Mouse (Mus musculus): Measurements from ENCODE around the gene Aifm2.
A peak's percentile ranks its signal among the peaks of the same experiment; 100 is the strongest.

The Aifm2 gene

GRCm38 (mm10) chr10:61764689-61765088 is 49.6 kb downstream of the Aifm2 start:
- no peak for DNase-seq (ENCODE audit: low read depth, low spot score)

- DNase-seq (ENCODE audit: low read depth, low spot score), result peak; percentile 36
Observed at GRCm38 (mm10) chr10:61765558-61765957, 50.5 kb downstream of the Aifm2 start.

- no peak for DNase-seq (ENCODE audit: low read depth, low spot score)
Observed at GRCm38 (mm10) chr10:61766806-61767205, 51.7 kb downstream of the Aifm2 start.

- peak; percentile 35 for DNase-seq (ENCODE audit: low read depth, low spot score)
Observed at GRCm38 (mm10) chr10:61781461-61782128, 66.5 kb downstream of the Aifm2 start.

- peak; percentile 80 for DNase-seq (ENCODE audit: low read depth, low spot score)
Observed at GRCm38 (mm10) chr10:61782799-61783611, 67.9 kb downstream of the Aifm2 start.

- DNase-seq (ENCODE audit: low read depth, low spot score), result peak; percentile 90
Observed at GRCm38 (mm10) chr10:61783621-61784251, 68.7 kb downstream of the Aifm2 start, which contains the start of gene H2afy2. Gene H2afy2, minus strand, starts transcription at chr10:61784147.

- DNase-seq (ENCODE audit: low read depth, low spot score), result no peak
Observed at GRCm38 (mm10) chr10:61784414-61784813, 69.4 kb downstream of the Aifm2 start.

- DNase-seq (ENCODE audit: low read depth, low spot score), result no peak
Observed at GRCm38 (mm10) chr10:61787541-61788313, 72.7 kb downstream of the Aifm2 start.

GRCm38 (mm10) chr10:61788499-61788898 is 73.4 kb downstream of the Aifm2 start:
- DNase-seq (ENCODE audit: low read depth, low spot score), result no peak

Measured in mesoderm, embryonic 11.5 days (tissue).